ENCODE assay signal across 20 mouse cellular contexts in genomic region chr3:152888116-152888515, GRCm38 (mm10).
DNase-seq lines count a peak whose midpoint lies in the region; ATAC-seq and TF ChIP-seq lines count a peak whose summit lies in the region.
"Had no signal": no experiment of that assay in that cellular context is flagged by ENCODE, and none has a peak within 500 bp of the region (broad histone marks: within the 10 kb centered on the region; RNA-seq: fewer than 3 reads in every experiment).

No protein-coding gene starts in this region.

- no peak overlapping the region for H3K4me3 ChIP-seq in forebrain, postnatal 0 days (ENCODE audit: low read depth, low read length)
- no peak overlapping the region for H3K4me3 ChIP-seq in forebrain, embryonic 10.5 days
- H3K4me3 ChIP-seq in midbrain, embryonic 15.5 days = no peak overlapping the region
- H3K4me3 ChIP-seq in midbrain, embryonic 11.5 days (ENCODE audit: low read depth, low read length) = no peak overlapping the region
- H3K4me3 ChIP-seq: embryonic facial prominence, embryonic 15.5 days; erythroblast, embryonic 14.5 days; forebrain, embryonic 15.5 days; gastrocnemius, adult 2 months; heart, embryonic 13.5 days; hindbrain, embryonic 13.5 days had no signal

- no peaks in the 10 kb centered on the region for H3K27me3 ChIP-seq in forebrain, postnatal 0 days (ENCODE audit: insufficient read depth, low read length)
- H3K27me3 ChIP-seq in forebrain, embryonic 10.5 days (ENCODE audit: poor library complexity, severe bottlenecking) = no peaks in the 10 kb centered on the region
- no peaks in the 10 kb centered on the region for H3K27me3 ChIP-seq in midbrain, embryonic 15.5 days (replicated peaks)
- no peaks in the 10 kb centered on the region for H3K27me3 ChIP-seq in midbrain, embryonic 11.5 days (ENCODE audit: control insufficient read depth, insufficient read depth, low read length)
- H3K27me3 ChIP-seq: embryonic facial prominence, embryonic 15.5 days; forebrain, embryonic 15.5 days; heart, embryonic 13.5 days; hindbrain, embryonic 13.5 days had no signal

- H3K4me1 ChIP-seq in forebrain, postnatal 0 days (ENCODE audit: insufficient read depth) = no peaks in the 10 kb centered on the region
- H3K4me1 ChIP-seq in forebrain, embryonic 10.5 days = peaks cover 16% of the 10 kb centered on the region
- peaks cover 11% of the 10 kb centered on the region for H3K4me1 ChIP-seq in midbrain, embryonic 15.5 days
- 0 out of 2 replicates have a peak, but pooled peaks cover 2% of the 10 kb centered on the region for H3K4me1 ChIP-seq in midbrain, embryonic 11.5 days (ENCODE audit: control insufficient read depth, insufficient read depth, low read length)

- H3K27ac ChIP-seq in forebrain, postnatal 0 days (ENCODE audit: low read depth, low read length) = no peak overlapping the region
- H3K27ac ChIP-seq in forebrain, embryonic 10.5 days = no peak overlapping the region
- 0 out of 2 replicates have a peak overlapping the region, but pooled peaks have one; percentile 34 for H3K27ac ChIP-seq in midbrain, embryonic 15.5 days
- no peak overlapping the region for H3K27ac ChIP-seq in midbrain, embryonic 11.5 days (ENCODE audit: low read depth, low read length)
- H3K27ac ChIP-seq: embryonic facial prominence, embryonic 15.5 days; forebrain, embryonic 15.5 days; gastrocnemius, adult 2 months; heart, embryonic 13.5 days; hindbrain, embryonic 13.5 days; hindbrain, postnatal 0 days had no signal

- WGBS in forebrain, postnatal 0 days = 56% methylated on average over 7 of the region's 7 CpGs
- 77% methylated on average over 7 of the region's 7 CpGs for WGBS in forebrain, embryonic 10.5 days
- WGBS in midbrain, embryonic 15.5 days = 66% methylated on average over 7 of the region's 7 CpGs
- WGBS in midbrain, embryonic 11.5 days = 76% methylated on average over 7 of the region's 7 CpGs

- no peaks in the 10 kb centered on the region for H3K9me3 ChIP-seq in forebrain, postnatal 0 days (ENCODE audit: low read length)
- H3K9me3 ChIP-seq in forebrain, embryonic 10.5 days = no peaks in the 10 kb centered on the region
- H3K9me3 ChIP-seq in midbrain, embryonic 15.5 days = no peaks in the 10 kb centered on the region
- H3K9me3 ChIP-seq in midbrain, embryonic 11.5 days (ENCODE audit: control insufficient read depth, low read length) = no peaks in the 10 kb centered on the region
- H3K9me3 ChIP-seq: embryonic facial prominence, embryonic 15.5 days; forebrain, embryonic 15.5 days; heart, embryonic 13.5 days; hindbrain, embryonic 13.5 days had no signal

- TF ChIP-seq CTCF in forebrain, postnatal 0 days (IDR thresholded peaks at IDR 0.05; ENCODE audit: low read depth) = no peak

- H3K36me3 ChIP-seq in forebrain, postnatal 0 days (ENCODE audit: insufficient read depth) = no peaks in the 10 kb centered on the region
- H3K36me3 ChIP-seq in forebrain, embryonic 10.5 days (replicated peaks) = no peaks in the 10 kb centered on the region
- H3K36me3 ChIP-seq in midbrain, embryonic 15.5 days (replicated peaks) = no peaks in the 10 kb centered on the region
- no peaks in the 10 kb centered on the region for H3K36me3 ChIP-seq in midbrain, embryonic 11.5 days (ENCODE audit: control insufficient read depth, insufficient read depth, low read length)
- H3K36me3 ChIP-seq: embryonic facial prominence, embryonic 15.5 days; forebrain, embryonic 15.5 days; heart, embryonic 13.5 days; hindbrain, embryonic 13.5 days had no signal

- H3K9ac ChIP-seq in forebrain, postnatal 0 days = no peak overlapping the region
- no peak overlapping the region for H3K9ac ChIP-seq in midbrain, embryonic 15.5 days
- no peak overlapping the region for H3K9ac ChIP-seq in midbrain, embryonic 11.5 days (ENCODE audit: low read length)
- H3K9ac ChIP-seq: embryonic facial prominence, embryonic 15.5 days; forebrain, embryonic 15.5 days; heart, embryonic 13.5 days; hindbrain, embryonic 13.5 days had no signal

- H3K4me2 ChIP-seq in forebrain, postnatal 0 days (ENCODE audit: low read depth) = no peak overlapping the region
- no peak overlapping the region for H3K4me2 ChIP-seq in midbrain, embryonic 15.5 days
- H3K4me2 ChIP-seq in midbrain, embryonic 11.5 days = no peak overlapping the region
- H3K4me2 ChIP-seq: embryonic facial prominence, embryonic 15.5 days; forebrain, embryonic 15.5 days; heart, embryonic 13.5 days; hindbrain, embryonic 13.5 days had no signal

- peak; percentile 6; the same call in 1 of the 2 replicates for ATAC-seq in forebrain, postnatal 0 days
- ATAC-seq in midbrain, embryonic 15.5 days (replicated peaks) = no peak
- ATAC-seq in midbrain, embryonic 11.5 days (ENCODE audit: low FRiP score) = no peak
- ATAC-seq in megakaryocyte progenitor cell, adult 5-6 weeks (replicated peaks; ENCODE audit: poor library complexity) = peak; percentile 58
- ATAC-seq: forebrain, embryonic 15.5 days; hindbrain, postnatal 0 days had no signal

- DNase-seq in forebrain, postnatal 0 days = no peak
- no peak for DNase-seq in forebrain, embryonic 10.5 days (ENCODE audit: extremely low spot score, low spot score)
- no peak for DNase-seq in midbrain, embryonic 11.5 days (ENCODE audit: low spot score, missing footprints)
- no peak for DNase-seq in lung, postnatal 4 days
- DNase-seq in adrenal gland, postnatal 14 days = no peak
- DNase-seq: adrenal gland, adult 2 months; cerebellum, adult 2 months; embryo, embryonic 11 days; gastrocnemius, adult 2 months; gastrocnemius, postnatal 25 days; heart, postnatal 4 days; kidney, adult 18-20 months had no signal

Comparison
In these comparisons a context has a peak if more than half of its experiments do, and no peak if none do; other contexts are left out.
1. ATAC-seq: peak in forebrain, postnatal 0 days (single experiment) and megakaryocyte progenitor cell, adult 5-6 weeks (single experiment); none in midbrain, embryonic 15.5 days (single experiment) and midbrain, embryonic 11.5 days (single experiment).